Mouse (Mus musculus) cerebellum, adult 11-12 months (tissue): ENCODE results near the gene Celsr1.

ENCODE experiments used
- DNase-seq: peaks from one replicate; pipeline ENCODE4 v3.0.0; 2022

Gene Celsr1

GRCm38 (mm10) chr15:86033191-86033841 lies at the start of gene Celsr1:
Gene Celsr1 (minus strand): TSS chr15:86033777.
- DNase-seq, result no peak

GRCm38 (mm10) chr15:86083261-86083741 lies 49.7 kb upstream of the Celsr1 start:
- peak; percentile 68 for DNase-seq

GRCm38 (mm10) chr15:86082551-86082961 lies 49.0 kb upstream of the Celsr1 start:
- DNase-seq, result peak; percentile 93

GRCm38 (mm10) chr15:86081654-86082053 lies 48.1 kb upstream of the Celsr1 start:
- no peak for DNase-seq

GRCm38 (mm10) chr15:86080408-86080807 lies 46.8 kb upstream of the Celsr1 start:
- DNase-seq, result no peak

- DNase-seq, result no peak
Observed at GRCm38 (mm10) chr15:86079876-86080275, 46.3 kb upstream of the Celsr1 start.

GRCm38 (mm10) chr15:86079467-86079866 lies 45.9 kb upstream of the Celsr1 start:
- DNase-seq, result no peak

- no peak for DNase-seq
Observed at GRCm38 (mm10) chr15:86078481-86079216, 45.1 kb upstream of the Celsr1 start.

- no peak for DNase-seq
Observed at GRCm38 (mm10) chr15:86077934-86078333, 44.4 kb upstream of the Celsr1 start.

GRCm38 (mm10) chr15:86076378-86076777 lies 42.8 kb upstream of the Celsr1 start:
- no peak for DNase-seq

GRCm38 (mm10) chr15:86076048-86076315 lies 42.4 kb upstream of the Celsr1 start:
- no peak for DNase-seq

GRCm38 (mm10) chr15:86075305-86076047 lies 41.9 kb upstream of the Celsr1 start:
- DNase-seq, result no peak

GRCm38 (mm10) chr15:86074171-86074937 lies 40.8 kb upstream of the Celsr1 start:
- no peak for DNase-seq

GRCm38 (mm10) chr15:86071166-86071565 lies 37.6 kb upstream of the Celsr1 start:
- DNase-seq, result peak; percentile 52

GRCm38 (mm10) chr15:86070368-86070767 lies 36.8 kb upstream of the Celsr1 start:
- peak; percentile 18 for DNase-seq

- DNase-seq, result peak; percentile 67
Observed at GRCm38 (mm10) chr15:86069011-86069791, 35.6 kb upstream of the Celsr1 start.

GRCm38 (mm10) chr15:86067941-86068495 lies 34.4 kb upstream of the Celsr1 start:
- peak; percentile 46 for DNase-seq

- no peak for DNase-seq
Observed at GRCm38 (mm10) chr15:86067581-86067910, 34.0 kb upstream of the Celsr1 start.

GRCm38 (mm10) chr15:86066836-86067580 lies 33.4 kb upstream of the Celsr1 start:
- peak; percentile 36 for DNase-seq

- no peak for DNase-seq
Observed at GRCm38 (mm10) chr15:86065367-86065766, 31.8 kb upstream of the Celsr1 start.

- DNase-seq, result peak; percentile 10
Observed at GRCm38 (mm10) chr15:86064850-86065229, 31.3 kb upstream of the Celsr1 start.
